ENCODE assay signal across 24 mouse cellular contexts in the genomic region with DNA sequence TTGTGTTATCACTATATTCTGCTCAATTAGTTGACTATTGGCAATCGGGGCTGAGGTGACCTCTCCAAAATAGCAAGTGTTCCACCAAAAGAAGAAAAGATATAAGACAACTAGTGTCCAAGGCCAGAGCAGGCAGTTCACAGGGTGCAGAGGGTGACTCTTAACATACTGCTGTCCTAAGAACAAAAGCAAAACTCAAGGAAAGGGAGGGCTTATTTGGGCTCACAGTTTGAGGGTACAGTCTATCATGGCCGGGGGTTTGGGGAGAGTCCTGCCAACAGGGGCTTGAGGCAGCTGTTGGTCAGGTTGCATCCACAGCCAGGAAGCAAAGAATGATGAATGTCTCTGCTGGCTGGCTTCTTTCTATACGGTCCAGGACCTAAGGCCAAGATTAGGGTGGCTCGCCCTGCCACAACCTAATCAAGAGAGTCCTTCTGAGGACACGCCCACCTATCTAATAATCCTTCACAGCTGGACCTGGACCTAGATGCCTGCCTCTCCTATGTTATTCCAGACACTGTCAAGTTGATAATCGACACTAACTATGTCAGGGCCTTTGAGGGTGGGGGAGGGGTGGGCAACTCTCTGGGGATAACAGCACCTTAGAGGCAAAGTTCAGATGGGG. TPM values are rescaled to one million over a fixed set of nuclear protein-coding genes. Genes with fewer than 3 reads are reported as not detected.
DNase-seq lines count a peak whose midpoint lies in the region; ATAC-seq and TF ChIP-seq lines count a peak whose summit lies in the region.
"Had no signal": no experiment of that assay in that cellular context is flagged by ENCODE, and none has a peak within 500 bp of the region (broad histone marks: within the 10 kb centered on the region; RNA-seq: fewer than 3 reads in every experiment).

No protein-coding gene starts in this region.

- DNase-seq in gastrocnemius, adult 2 months, result no peak
- no peak for DNase-seq in gastrocnemius, postnatal 10 days
- peak; percentile 44 for DNase-seq in spleen, adult 12 weeks (ENCODE audit: low spot score)
- no peak for DNase-seq in spleen, adult 18-20 months
- peak; percentile 79 for DNase-seq in liver
- DNase-seq in ovary, adult 18-20 months (ENCODE audit: low spot score), result no peak
- DNase-seq in right cerebral cortex, adult 2 months (ENCODE audit: low spot score in 2 of 2), result no peak
- DNase-seq: cerebellum, adult 11-12 months; forebrain, postnatal 0 days; heart, postnatal 14 days; kidney, adult 8-10 months; lung, adult 18-20 months; lung, postnatal 4 days; midbrain, embryonic 14.5 days; right cerebral cortex, adult 18-20 months; thymus, adult 2 months had no signal

- no peak for TF ChIP-seq CTCF in gastrocnemius, adult 2 months (IDR thresholded peaks at IDR 0.05)

- H3K27ac ChIP-seq in gastrocnemius, adult 2 months, result peak overlapping the region; percentile 61
- H3K27ac ChIP-seq: embryonic facial prominence, embryonic 10.5 days; hindbrain, embryonic 15.5 days had no signal

- no peak overlapping the region for H3K4me3 ChIP-seq in gastrocnemius, adult 2 months
- H3K4me3 ChIP-seq: embryonic facial prominence, embryonic 10.5 days; hindbrain, embryonic 15.5 days had no signal

- peak; percentile 87 for ATAC-seq in megakaryocyte progenitor cell, adult 5-6 weeks (replicated peaks; ENCODE audit: poor library complexity)
- ATAC-seq: forebrain, postnatal 0 days had no signal

- intact Hi-C loops in gastrocnemius, adult 2 months (cut with DNase I), result no loop called here

RNA-seq across cellular contexts. Expression of a gene that starts 8.2 kb away (rescaled TPM):
- total RNA-seq in gastrocnemius, adult 2 months (2021), result 1 to 10 TPM; 2.3 to 4.2 TPM
- 1 to 10 TPM; 7.1 to 8.4 TPM for total RNA-seq in gastrocnemius, postnatal 10 days (2021)
- total RNA-seq in megakaryocyte progenitor cell, adult 5-6 weeks (2015), result 23.8 and 24.1 TPM in 2 replicates
- 14.2 and 21.6 TPM in 2 replicates for total RNA-seq in megakaryocyte progenitor cell, adult 5-6 weeks (2017)

RNA-seq across cellular contexts. Expression of a gene that starts 14.6 kb away (rescaled TPM):
- total RNA-seq in gastrocnemius, adult 2 months (2021), result 100 to 1,000 TPM; 147 to 168 TPM
- total RNA-seq in gastrocnemius, postnatal 10 days (2021), result 100 to 1,000 TPM; 146 to 148 TPM
- 477 and 576 TPM in 2 replicates for total RNA-seq in megakaryocyte progenitor cell, adult 5-6 weeks (2015)
- total RNA-seq in megakaryocyte progenitor cell, adult 5-6 weeks (2017), result 746 and 790 TPM in 2 replicates

RNA-seq across cellular contexts. Expression of a gene that starts 23.1 kb away (rescaled TPM):
- total RNA-seq in gastrocnemius, adult 2 months (2021), result not detected
- total RNA-seq in gastrocnemius, postnatal 10 days (2021), result not detected
- total RNA-seq in megakaryocyte progenitor cell, adult 5-6 weeks (2015), result not detected in 2 replicates
- total RNA-seq in megakaryocyte progenitor cell, adult 5-6 weeks (2017), result not detected in 2 replicates
- total RNA-seq: adrenal gland, adult 18-20 months; forebrain, postnatal 0 days; gastrocnemius, adult 8-10 months; heart, postnatal 14 days; layer of hippocampus, postnatal 25 days; left cerebral cortex, postnatal 25 days; MEL had no signal

RNA-seq across cellular contexts. Expression of a gene that starts 47.0 kb away (rescaled TPM):
- total RNA-seq in gastrocnemius, adult 2 months (2021), result 1 to 10 TPM; 4.5 to 5.7 TPM
- total RNA-seq in gastrocnemius, postnatal 10 days (2021), result 10 to 100 TPM; 12.0 to 12.5 TPM
- total RNA-seq in megakaryocyte progenitor cell, adult 5-6 weeks (2015), result not detected in 2 replicates
- 2.3 TPM in 1 of 2 replicates, not detected in the other for total RNA-seq in megakaryocyte progenitor cell, adult 5-6 weeks (2017)

RNA-seq across cellular contexts. Expression of a gene that starts 47.8 kb away (rescaled TPM):
- total RNA-seq in gastrocnemius, adult 2 months (2021), result under 1 TPM in 1 of 2 experiments, not detected in 1; 0.45 TPM
- total RNA-seq in gastrocnemius, postnatal 10 days (2021), result under 1 TPM in 1 of 2 experiments, not detected in 1; 0.27 TPM
- total RNA-seq in megakaryocyte progenitor cell, adult 5-6 weeks (2015), result 0.54 and 0.64 TPM in 2 replicates
- 0.95 and 2.2 TPM in 2 replicates for total RNA-seq in megakaryocyte progenitor cell, adult 5-6 weeks (2017)

Comparison
In these comparisons a context has a peak if more than half of its experiments do, and no peak if none do; other contexts are left out.
1. DNase-seq: peak in spleen, adult 12 weeks (single experiment) and liver (single experiment); none in gastrocnemius, adult 2 months (single experiment), gastrocnemius, postnatal 10 days (single experiment), spleen, adult 18-20 months (0 of 2), ovary, adult 18-20 months (single experiment) and right cerebral cortex, adult 2 months (0 of 2).